Mouse (Mus musculus) heart, postnatal 10 days (tissue): Measurements from ENCODE around the gene C3. TPM values are rescaled to one million over a fixed set of nuclear protein-coding genes. Genes with fewer than 3 reads are reported as not detected.

Experiments
- DNase-seq, 2 experiments: peaks; one replicate each; pipeline ENCODE4 v3.0.0; 2021
- intact Hi-C: fragments of 180-260 bp; cut with DNase I; formaldehyde crosslinking; loops from one replicate; pipeline ENCODE4 v1.15.1; 2025
- total RNA-seq, 2 experiments: library from RNA; stranded (reverse); gene quantifications; 2 replicates each; pipeline ENCODE4 v1.2.3; 2021

The C3 gene
- total RNA-seq, 2 experiments from 2014 or later, result 42.3 to 66.3 TPM

DNA sequence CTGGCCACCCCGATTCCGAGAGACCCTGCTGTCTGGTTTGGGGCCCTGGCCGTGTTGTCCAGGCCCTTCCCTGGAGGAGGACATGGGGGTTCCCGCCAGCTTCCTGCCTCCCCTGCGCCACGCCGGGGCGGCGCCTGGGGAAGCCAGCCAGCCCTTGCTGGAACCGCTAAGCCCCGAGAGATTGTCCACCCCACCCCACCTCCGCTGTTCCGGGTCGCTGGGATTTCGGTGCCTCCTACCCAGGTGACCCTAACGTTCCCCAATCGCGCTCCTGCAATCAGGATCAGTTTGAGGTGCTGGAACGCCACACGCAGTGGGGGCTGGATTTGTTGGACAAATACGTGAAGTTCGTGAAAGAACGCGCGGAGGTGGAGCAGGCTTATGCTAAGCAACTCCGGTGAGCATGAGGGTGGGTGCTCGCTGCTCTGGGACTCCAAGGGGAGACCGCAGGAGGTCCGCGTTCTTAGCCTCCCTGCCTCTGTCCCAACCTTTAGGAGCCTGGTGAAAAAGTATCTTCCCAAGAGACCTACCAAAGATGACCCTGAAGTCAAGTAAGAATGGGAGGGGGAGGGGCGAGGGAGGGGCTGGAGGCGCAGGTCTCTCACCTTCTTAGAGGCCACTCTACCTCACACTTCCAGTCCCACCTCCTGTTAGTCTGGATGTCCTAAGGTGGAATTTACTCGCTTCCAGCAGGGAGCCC is 22.7 kb upstream of the C3 start:
- peak; percentile 71 to 73 for DNase-seq

DNA sequence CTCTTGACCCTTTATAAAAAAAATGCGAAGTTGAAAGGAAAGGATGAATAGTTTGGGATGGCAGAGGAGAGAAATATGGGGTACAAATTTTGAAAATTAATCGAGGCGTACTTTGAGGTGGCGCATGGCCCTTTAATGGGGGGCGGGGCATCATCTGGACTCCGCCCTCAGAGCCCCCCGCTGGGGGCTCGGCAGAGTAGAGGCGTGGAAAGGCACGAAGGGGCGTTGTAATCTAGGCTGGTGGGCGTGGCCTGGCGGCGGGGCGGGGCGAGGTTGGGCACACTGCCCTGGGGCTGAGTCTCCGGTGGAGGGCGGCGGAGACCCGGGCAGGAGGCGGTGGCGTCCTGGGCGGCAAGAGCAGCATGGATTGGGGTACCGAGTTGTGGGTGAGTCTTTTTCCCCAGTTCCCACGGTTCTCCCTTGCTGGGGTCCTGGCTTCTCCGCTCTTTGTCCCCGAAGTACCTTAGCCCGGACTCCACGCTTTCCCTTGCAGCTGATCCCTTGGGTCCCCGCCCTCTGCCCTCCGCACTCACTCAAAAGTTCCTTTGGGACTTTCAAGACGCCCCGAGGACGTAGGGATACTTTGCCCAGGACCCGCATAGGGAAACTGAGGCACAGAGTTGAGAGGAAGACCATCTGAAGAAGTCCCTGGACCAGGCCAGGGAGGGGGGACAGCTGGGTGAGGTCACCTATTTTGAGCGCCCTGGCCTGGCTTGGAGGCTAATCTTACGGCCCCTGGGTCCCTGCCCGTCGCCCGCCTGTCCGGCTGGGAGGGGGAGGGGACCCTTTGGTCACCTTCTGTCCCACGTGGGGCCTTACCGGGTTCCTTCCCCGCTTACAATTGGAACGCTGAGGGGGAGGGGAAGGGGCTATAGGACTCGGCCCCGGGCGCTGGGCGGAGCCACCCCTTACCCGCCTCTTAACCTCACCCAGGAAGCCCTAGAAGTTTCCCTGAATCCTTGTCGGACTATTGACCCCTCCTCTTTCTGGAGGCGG is 21.5 kb upstream of the C3 start, which contains the start of gene Trip10:
Gene Trip10, plus strand, starts transcription at position 270 of the 996 bp plus-strand sequence.
- intact Hi-C loops, result loop anchor here (5.0 to 10.0 kb wide), 2 partner anchors 187 to 255 kb away; partner anchors contain the start of genes Alkbh7 and Clpp
- DNase-seq, result peak; percentile 99

More for the DNA sequence above, 22.7 kb upstream of the C3 start:
- intact Hi-C loops, result no loop called here

DNA sequence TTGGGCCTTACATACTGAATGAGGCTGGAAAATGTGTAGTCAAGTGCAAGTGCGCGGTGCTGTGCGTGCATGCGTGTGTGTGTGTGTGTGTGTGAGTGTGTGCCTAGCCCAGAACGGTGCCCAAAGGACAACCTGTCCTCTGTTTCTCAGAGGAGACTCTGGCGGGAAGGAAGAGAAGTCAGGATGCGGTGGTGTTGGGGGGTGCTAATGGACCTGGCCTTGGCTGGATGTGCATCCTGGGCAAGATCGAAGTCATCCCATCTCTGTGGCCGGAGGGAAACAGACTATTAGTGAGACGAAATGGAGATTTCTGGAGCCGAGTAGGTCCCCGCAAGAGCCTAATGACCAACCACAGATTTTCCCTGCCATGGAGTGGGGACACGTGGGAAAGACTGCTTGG is 20.8 kb upstream of the C3 start:
- intact Hi-C loops, result loop anchor here (1.0 to 10.0 kb wide), 3 partner anchors 28 to 254 kb away; partner anchors contain the start of genes Alkbh7 and Clpp
- DNase-seq, result peak in 1 of 2 experiments; percentile 40

DNA sequence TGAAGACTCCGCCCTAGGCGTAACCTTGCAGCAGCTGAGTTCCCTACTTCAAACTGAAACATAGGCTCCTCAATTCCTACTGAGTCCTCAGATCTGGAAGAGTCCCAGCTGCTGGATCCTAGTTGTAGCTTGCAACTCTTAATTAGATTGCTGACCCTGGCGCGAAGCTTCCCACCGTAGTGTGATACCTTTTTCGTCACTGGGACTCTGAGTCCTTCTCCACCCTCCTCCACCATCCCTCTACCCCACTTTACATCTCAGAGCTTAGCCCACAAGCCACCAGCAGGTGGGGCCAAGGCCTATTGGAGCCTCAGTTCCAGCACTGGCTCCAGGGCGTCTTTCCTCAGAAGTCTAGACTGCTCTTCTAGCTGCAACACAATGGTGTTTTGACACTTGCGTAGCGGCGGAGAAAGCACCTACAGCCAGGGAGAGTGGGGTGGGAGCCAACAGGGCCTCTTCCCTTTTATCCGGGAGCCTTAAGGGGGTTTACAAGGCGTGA is 20.3 kb upstream of the C3 start, which contains the start of gene Gpr108:
Gene Gpr108, minus strand, starts transcription at position 246 of the 499 bp plus-strand sequence.
- peak; percentile 89 to 92 for DNase-seq
- intact Hi-C loops, result loop anchor here (1.0 to 10.0 kb wide), 3 partner anchors 28 to 253 kb away; partner anchors contain the start of genes Alkbh7 and Clpp

DNA sequence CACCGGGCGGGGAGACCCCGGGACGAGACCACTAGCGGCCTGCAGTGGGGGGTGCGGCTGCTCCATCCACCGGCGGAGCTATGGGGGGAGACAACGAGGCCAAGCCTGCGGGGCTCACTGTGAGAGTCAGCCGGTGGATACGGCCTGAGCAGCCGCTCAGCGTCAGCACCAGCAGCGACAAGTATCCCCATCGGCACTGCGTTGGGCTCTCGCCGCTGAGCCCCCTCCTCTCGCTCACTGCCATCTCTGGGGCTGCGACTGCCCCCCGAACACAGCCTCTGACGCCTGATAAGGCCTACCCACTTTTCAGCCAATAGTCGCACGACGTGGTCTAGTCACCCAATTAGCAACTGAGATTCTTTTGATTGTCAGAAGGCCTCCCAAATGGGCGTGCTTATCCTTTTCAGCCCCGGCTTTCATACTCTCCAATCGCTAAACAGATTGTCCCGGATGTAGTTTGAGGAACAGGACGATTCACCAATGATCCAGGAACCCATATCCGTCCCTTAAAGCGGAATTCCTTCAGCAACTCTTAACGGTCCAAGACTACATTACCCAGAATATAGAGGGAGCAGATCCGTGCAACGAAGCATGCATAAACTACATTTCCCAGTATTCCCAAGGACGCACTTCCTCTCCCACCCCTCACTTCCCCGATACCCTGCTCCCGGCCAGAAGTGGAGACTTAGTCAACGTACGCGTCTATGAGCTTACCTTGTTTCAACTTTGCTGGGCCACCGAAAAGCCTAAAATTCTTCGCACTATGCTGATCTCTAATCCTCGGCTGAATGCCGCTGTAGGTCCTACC is 19.7 kb upstream of the C3 start:
- intact Hi-C loops, result loop anchor here (1.0 to 10.0 kb wide), 3 partner anchors 29 to 253 kb away; partner anchors contain the start of genes Alkbh7 and Clpp
- DNase-seq, result peak; percentile 97 to 98

DNA sequence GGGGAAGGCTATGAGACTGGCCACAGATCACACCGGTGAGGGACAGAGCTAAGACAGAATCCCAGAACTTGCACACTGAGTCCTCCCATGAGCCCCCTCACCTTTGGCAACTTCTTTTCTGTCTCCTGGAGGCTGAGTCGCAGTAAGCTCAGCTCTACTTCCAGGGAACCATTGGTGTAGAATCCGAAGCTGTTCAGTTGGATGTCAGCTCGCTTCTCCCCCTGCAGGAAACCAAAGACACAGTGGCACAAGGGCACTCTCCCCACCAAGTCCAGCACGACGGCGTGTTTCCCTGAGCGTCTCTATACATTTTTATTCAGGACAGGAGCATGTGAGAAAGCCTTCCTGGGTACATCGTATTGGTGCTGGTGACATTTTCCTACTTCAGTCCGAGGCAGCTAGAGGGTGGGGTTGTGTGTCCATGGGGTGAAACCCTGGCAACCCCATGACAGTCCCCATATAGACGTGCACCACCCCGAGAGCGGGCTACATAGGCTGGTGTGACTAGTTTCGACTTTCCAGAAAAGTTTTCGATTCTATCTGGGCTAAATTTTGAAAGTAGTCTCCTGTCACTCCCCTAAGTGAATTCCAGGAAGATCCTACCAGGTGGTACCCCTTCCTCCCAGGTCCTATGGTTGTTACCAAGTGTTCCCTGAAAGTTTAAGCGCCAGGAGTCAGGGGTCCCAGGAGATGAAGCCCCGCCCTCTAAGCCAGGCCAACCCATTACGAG is 18.9 kb upstream of the C3 start:
- no peak for DNase-seq
- intact Hi-C loops, result loop anchor here (5.0 to 10.0 kb wide), 2 partner anchors 185 to 252 kb away; partner anchors contain the start of genes Alkbh7 and Clpp

DNA sequence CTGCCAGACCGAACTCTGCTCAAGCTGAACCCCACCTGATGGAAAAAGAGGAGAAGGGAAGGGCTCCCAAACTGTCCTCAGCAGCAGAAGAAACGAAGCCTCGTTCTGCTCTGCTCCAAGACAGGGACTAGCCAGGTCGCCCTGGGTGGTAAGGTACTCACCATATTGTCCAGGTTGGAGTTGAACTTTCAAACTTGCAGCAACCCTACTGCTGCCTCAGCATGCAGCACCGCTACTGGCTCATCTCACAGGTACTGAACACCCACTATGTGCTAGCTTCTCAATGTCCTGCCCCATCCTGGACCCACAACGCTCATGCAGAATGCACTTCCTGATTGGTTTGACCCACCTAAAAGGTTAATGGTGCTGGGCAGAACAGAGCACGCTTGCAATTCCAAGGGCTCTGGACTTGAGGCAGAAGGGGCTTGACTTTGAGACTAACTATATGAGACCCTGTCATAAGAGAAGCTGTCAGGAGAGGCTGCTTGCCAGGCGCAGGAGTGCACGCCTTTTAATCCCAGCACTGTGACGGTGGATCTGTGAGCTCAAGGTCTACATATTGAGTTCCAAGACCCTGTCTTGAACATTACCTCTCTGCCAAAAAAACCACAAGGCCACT is 17.5 kb upstream of the C3 start:
- DNase-seq, result no peak
- intact Hi-C loops, result loop anchor here (5.0 to 10.0 kb wide), 2 partner anchors 183 to 251 kb away; partner anchors contain the start of genes Alkbh7 and Clpp

DNA sequence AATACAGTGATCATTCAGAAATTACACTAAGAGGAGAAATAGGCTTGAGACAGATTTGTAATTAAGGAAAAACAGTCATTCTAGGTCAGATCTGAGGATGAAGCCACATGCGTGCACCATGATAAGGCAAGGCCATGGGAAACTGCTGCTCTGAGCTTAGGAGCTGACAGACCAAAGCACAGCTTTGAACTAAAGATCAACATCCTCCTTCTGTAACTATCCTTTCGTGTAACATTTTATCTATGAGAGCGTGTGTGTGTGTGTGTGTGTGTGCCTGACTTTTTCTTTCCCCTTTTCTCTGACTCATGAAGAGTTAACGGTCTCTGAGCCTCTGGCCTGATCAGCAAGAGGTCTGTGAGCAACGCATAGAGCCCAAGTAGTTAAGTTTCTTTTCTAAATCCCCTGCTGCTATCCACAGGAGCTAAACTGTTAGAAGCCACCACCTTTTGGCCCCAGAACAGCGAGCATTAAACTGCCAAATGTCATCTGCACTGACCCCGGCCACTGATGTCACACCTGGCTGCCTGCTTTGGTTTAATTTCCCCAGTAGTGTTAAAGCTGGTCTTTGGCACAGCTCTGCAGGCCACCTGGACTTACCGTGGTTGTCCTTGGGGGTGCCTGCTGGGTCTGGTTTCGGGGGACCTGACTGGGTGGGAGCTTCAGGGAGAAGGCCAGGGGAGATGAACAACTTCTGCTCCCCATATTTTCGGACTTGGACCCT is 15.9 kb upstream of the C3 start:
- DNase-seq, result no peak
- intact Hi-C loops, result loop anchor here (10.0 kb wide), 1 partner anchor 249 kb away; the partner anchor contains the start of genes Alkbh7 and Clpp

DNA sequence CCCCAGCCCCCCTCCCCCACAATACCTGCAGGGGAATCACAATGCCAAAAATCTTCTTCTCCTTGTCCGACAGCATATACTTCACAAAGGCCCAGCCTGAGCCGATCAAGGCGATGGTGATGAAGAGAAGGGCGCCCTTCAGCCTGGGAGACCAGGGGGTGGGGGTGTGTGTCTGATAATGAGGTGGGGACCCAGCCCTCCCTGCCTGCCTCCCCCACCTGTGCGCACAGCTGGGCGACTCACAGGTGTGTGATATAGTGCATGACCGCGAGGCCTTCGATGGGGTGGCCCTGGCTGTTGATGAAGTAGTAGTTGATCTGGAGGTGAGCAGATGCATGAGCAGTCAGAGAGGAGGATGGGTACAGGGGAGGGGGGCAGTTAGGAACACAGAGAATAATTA is 9.2 kb upstream of the C3 start:
- intact Hi-C loops, result no loop called here
- DNase-seq, result no peak

DNA sequence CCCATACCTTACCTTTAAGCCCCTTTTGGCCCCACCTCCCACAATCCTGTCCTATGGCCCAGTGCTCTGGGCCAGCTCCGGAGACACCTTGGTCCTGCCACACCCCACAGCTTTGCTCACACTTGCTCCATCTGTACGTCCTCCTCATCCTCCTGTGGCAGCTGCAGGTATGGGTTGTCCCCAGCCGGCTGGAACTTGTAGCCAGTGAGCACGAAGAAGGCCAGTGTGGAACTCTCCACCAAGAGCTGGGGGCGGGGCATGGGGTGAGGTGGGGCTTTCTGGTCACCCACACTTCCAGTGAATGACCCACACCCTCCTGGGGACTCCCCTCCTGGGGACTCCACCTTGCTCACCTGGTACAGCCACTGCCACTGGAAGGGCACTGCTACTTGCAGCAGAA is 7.9 kb upstream of the C3 start:
- intact Hi-C loops, result no loop called here
- no peak for DNase-seq

DNA sequence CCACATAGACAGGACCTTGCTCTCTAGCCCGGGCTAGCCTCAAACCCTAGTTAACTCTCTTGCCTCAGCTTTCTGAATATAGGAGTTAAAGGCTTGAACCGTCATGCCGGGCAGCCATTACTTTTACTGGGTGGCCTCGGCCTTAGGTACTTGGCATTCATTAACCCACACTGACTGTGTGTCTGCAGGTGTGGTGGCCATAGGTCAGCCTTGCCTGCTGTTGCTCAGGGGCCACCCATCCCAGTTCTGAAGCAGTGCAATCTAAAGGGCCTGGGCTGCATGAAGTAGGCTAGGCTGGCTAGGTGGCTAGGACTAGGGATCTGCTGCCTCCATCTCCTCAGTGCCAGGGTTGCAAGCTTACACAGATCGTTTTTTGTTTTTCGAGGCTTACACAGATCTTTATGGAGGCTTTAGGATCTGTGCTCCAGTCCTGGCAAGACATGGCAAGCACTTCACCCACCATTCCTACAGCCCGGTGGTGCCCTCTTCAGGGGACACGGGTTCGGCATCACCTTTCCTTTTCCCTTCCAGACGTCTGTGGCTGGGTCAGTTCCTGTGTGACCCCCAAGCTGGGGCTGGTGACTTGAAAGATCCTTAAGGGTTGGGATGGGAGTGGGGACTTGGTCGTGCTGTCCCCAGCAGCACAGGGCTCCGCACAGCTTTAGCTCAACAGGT is 6.5 kb upstream of the C3 start:
- no peak for DNase-seq
- intact Hi-C loops, result no loop called here

DNA sequence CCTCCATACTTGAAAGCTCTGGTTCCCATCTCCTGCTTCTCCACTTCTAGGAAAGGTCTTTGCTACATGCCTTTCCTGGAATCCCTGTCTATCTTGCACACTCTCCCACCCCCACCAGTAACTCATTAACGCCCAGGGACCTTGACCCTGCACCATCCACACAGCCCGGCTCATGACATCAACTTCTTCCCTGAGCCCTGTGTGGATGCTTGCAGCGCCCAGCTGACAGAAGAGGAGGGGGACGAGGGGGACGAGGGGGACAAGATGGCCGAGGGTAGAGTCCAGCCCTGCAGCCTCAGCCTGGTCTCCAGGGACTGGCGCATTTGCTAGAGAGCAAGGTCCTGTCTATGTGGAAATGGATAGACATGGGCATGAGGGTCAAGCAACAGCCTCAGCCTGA is 5.1 kb upstream of the C3 start:
- intact Hi-C loops, result no loop called here
- DNase-seq, result no peak

DNA sequence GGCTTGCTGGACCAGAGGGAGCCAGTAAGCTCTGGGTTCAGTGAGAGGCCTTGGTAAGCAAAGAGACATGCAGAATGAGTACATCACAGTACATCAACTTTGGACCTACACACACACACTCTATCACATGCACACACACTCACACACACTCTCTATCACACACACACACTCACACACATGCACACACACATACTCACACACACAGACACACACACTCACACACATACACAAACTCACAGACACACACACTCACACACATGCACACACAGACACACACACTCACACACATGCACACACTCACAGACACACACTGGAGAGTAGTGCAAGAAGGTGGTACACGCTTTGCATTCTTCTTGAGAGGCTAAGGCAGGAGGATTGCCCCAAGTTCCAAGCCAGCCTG is 4.3 kb upstream of the C3 start:
- no peak for DNase-seq
- intact Hi-C loops, result no loop called here

DNA sequence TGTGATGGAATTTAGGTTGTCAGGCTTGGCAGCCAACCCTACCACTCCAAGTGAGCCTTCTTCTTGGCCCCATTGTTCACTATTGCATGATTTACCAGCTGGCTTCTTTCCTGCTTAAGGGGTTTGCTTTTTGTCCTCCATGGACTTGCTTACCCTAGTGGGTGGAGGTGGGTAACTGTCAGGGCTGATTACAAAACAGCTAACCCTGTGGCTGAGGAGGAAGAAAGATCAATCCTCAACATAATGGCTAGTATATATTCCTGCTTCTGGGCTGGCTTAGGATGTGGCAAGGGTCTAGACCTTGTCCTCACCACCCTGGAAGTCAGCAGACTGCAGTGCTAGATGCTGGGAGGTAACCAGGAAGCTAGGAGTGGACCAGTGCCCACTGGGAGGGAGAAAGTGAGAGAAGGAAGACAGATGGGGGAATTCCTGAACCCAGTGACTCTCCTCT is 3.4 kb upstream of the C3 start:
- intact Hi-C loops, result no loop called here
- DNase-seq, result peak; percentile 27 to 39

DNA sequence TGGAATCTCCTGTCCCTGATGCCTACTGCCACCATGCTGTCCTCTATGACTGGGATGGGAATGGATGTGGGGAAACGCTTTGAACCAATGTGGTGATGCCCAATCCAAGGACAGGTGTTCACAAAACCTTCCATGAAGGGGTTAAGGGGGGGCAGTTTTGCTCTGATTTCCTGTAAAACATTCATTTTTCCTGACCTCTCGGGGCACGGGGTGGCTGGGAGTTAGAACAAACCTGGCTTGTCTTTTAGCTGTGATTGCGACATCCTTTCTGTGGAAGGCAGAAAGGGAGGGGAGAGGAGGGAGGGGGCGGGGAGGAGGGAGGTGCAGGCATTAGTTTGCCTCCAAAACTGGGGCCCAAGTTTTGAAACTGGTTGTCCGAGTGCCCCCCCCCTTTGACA is 2.8 kb upstream of the C3 start:
- no peak for DNase-seq
- intact Hi-C loops, result no loop called here

DNA sequence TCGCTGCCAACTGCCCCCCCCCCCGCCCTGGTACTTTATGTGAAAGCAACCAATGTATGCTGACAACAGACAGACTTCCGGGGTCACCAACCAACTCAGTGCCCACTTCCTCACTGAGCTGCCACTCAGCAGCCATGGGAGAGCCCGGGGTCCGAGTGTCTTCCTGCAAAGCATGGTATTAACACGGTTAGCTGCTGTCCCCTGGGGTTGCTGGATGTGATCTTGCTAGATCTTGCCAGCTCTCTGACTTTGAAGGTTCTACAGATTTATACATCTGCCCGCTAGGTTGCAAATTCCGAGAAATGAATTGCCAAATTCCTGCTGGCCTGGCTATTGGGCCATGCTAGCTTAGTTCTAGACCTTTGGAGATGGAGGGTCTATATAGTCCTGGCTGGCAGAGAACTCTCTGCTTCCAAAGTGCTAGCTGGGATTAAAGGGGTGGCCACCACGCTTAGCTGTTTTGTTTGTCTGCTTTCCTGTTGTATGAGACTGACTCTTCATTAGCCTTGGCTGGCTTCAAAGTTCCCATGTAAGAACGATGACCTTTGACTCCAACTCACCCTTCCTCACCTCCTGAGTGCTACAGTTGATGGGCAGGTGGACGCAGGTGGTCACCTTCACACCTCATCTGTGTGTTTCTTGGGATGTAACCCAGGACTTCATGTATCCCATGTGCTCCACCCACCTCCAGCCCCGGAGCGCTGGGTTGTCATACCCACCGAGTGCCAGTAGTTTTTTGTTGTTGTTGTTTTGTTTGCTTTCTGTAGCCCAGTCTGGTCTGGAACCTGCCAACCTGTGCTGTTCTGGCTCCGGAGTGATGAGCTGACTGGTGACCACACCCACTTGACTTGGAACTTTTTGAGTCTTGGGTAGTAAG is 2.2 kb upstream of the C3 start:
- DNase-seq, result no peak

More for the DNA sequence above, 2.2 kb upstream of the C3 start:
- intact Hi-C loops, result no loop called here
